Mouse (Mus musculus): ENCODE data around the gene Opn4. TPM values are rescaled to one million over a fixed set of nuclear protein-coding genes. Genes with fewer than 3 reads are reported as not detected.

Opn4 gene
- total RNA-seq, 1 experiment from 2014 or later = not detected

- no peak for ATAC-seq (replicated peaks; ENCODE audit: insufficient number of reproducible peaks, low FRiP score, low TSS enrichment, poor library complexity, severe bottlenecking)
Measured at GRCm38 (mm10) chr14:34595596-34596255, 4.2 kb downstream of the Opn4 start.

- ATAC-seq (replicated peaks; ENCODE audit: insufficient number of reproducible peaks, low FRiP score, low TSS enrichment, poor library complexity, severe bottlenecking) = no peak
Measured at GRCm38 (mm10) chr14:34591741-34592535, 8.0 kb downstream of the Opn4 start.

- ATAC-seq (replicated peaks; ENCODE audit: insufficient number of reproducible peaks, low FRiP score, low TSS enrichment, poor library complexity, severe bottlenecking) = no peak
Measured at GRCm38 (mm10) chr14:34590743-34591675, 8.9 kb downstream of the Opn4 start.

DNA sequence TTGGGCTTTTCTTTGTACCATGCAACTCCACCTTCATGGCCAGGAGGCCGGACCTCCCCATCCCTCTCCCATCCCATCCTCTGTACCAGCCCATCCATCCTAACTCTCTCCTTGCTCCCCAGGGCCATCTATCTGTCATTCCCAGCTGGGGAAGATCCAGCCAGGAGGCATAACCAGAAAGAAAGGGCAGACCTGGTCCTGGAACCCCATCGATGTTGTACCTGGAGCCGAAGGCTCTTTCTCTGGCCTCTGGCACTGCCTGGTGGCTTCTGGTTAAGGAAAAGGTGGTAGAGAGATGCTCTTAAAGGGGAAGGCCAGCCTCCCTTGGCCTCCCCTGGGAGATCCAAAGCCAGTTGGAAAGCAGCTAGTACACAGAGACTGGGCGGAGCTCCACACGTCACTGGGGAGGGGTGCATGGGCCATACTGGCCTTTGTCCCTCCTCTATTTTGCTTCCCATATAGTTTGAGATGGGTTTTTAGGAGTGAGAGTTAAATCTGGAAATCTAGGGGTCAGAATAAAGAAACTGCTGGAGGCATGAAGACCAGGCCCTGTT lies 9.8 kb downstream of the Opn4 start:
- no peak for ATAC-seq (replicated peaks; ENCODE audit: insufficient number of reproducible peaks, low FRiP score, low TSS enrichment, poor library complexity, severe bottlenecking)

GRCm38 (mm10) chr14:34589185-34589713 lies 10.7 kb downstream of the Opn4 start:
- ATAC-seq (replicated peaks; ENCODE audit: insufficient number of reproducible peaks, low FRiP score, low TSS enrichment, poor library complexity, severe bottlenecking) = no peak

DNA sequence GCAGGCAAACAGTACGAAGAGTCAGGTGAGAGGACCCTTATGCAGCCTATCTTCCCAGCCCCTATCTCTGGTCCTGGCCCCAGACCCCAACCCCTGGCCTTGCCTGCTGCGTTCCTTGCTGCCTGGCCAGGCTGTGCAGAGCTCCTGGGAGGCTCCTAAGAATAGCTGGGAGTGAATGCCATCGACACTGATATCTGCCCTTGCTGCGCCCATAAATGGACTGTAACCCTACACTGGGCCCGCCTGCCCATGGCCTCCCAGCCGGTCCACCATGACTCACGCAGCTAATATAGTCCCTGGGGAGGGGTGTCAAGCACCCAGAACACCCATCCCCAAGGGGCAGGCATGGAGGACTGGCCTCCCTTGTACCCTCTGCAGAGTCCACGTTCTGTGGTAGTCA lies 11.4 kb downstream of the Opn4 start, which contains the start of gene Ldb3:
TSS of gene Ldb3 (minus strand) at position 185 of the 400 bp plus-strand sequence.
- ATAC-seq (replicated peaks; ENCODE audit: insufficient number of reproducible peaks, low FRiP score, low TSS enrichment, poor library complexity, severe bottlenecking) = no peak

GRCm38 (mm10) chr14:34588005-34588404 lies 11.9 kb downstream of the Opn4 start:
- no peak for ATAC-seq (replicated peaks; ENCODE audit: insufficient number of reproducible peaks, low FRiP score, low TSS enrichment, poor library complexity, severe bottlenecking)

GRCm38 (mm10) chr14:34586871-34587270 lies 13.1 kb downstream of the Opn4 start:
- ATAC-seq (replicated peaks; ENCODE audit: insufficient number of reproducible peaks, low FRiP score, low TSS enrichment, poor library complexity, severe bottlenecking) = no peak

- no peak for ATAC-seq (replicated peaks; ENCODE audit: insufficient number of reproducible peaks, low FRiP score, low TSS enrichment, poor library complexity, severe bottlenecking)
Measured at GRCm38 (mm10) chr14:34585358-34586105, 14.4 kb downstream of the Opn4 start.

GRCm38 (mm10) chr14:34582740-34583427 lies 17.1 kb downstream of the Opn4 start:
- no peak for ATAC-seq (replicated peaks; ENCODE audit: insufficient number of reproducible peaks, low FRiP score, low TSS enrichment, poor library complexity, severe bottlenecking)

DNA sequence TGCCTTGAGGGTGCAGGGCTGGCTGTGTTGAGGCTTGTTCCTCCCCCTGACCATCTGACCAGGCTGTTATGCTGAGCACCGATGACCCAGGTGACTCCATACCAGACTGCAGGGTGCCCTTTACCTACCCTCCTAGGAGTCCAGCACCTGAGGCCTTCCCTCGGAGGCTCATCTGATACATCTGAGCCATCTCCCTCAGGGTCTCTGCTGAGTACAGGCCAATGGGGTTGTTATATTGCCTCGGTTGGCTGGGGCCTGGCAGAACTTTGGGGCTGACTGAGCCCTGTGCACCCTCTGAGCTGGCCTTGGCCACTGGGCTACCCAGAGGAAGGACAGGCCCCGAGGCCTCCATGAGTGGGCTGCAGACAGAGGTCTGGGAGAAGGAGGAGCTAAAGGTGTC lies 23.1 kb downstream of the Opn4 start:
- no peak for ATAC-seq (replicated peaks; ENCODE audit: insufficient number of reproducible peaks, low FRiP score, low TSS enrichment, poor library complexity, severe bottlenecking)

DNA sequence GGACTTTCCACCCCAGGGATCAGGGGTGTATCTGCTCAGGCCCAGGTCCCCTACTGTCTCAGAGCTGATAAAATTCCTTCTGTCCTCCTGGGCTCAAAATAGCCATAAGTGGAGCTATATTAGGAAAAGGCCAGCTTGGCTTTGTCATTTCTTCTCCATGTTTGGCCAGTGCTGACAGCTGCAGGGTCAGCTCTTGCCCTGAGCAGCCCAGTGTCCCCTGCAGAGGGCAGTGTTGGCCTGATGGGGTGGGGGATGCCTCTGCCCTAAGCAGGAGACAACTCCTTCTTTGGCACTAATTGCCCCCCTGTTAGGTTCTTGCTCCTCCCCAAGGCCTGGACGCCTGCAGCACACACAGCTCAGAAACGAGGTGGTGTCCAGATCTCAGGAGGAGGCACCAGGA lies 25.9 kb downstream of the Opn4 start:
- ATAC-seq (replicated peaks; ENCODE audit: insufficient number of reproducible peaks, low FRiP score, low TSS enrichment, poor library complexity, severe bottlenecking) = no peak

DNA sequence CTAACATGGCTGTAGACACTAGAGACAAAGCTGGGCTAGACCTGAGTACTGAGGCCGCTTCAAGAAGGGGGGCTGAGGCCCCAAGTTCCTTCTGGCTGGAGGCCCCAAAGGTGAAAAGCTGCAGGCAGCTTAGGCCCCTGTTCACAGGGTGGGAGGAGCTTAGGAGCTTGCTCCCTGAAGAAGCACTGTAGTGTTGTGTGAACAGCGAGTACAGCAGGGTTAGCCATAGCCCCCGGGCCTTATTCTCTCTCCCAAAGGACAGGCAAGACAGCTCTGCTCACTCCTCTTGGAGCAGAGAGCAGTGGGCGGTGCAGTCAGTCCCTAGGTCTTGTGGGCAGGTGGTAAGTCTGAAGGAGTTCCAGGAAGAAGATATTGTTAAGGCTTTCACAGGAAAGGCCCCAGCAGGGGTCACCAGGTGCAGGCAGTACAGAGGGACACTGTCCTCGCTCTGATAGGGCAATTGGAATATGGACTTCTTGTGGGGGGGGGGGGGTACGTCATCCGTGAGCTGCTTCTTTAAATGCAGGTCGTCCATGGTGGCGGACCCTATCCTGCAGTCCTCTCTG lies 26.5 kb downstream of the Opn4 start:
- ATAC-seq (replicated peaks; ENCODE audit: insufficient number of reproducible peaks, low FRiP score, low TSS enrichment, poor library complexity, severe bottlenecking) = no peak

DNA sequence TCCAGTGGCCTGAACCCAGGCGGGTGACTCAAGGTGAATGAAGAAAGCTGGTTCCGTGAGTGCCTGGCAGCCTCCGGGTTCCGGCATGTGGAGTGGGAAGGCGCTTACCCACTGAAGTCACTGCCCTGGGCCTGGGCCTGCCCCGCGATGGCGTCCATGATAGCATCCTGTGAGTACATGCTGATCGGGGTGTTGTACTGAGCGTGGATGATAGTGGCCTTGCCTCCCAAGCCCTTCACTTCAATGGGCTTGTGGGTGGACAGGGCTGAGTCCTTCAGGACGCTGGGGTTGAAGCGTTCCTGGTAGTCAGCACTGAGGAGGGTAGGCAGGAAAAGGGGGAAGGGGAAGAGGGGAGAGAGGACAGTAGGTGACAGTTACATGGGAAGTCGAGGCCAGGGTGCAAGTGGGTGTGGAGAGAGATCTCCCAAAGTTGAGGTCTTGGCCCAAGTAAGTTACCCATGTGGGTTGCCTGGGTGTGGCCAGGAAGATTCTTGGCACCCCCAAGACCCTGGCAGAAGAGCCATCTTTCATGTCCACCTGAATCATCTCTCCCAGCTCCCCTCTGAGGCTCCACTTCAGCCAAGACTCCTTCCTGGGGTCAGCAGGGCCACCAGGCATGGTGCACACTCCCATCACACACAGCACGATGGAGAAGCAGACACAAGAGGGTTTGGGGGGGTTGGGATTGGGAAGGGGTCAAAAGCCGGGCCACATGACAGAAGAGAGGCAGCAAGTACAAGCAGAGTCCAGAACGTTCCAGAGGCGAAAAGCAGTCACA lies 28.1 kb downstream of the Opn4 start:
- ATAC-seq (replicated peaks; ENCODE audit: insufficient number of reproducible peaks, low FRiP score, low TSS enrichment, poor library complexity, severe bottlenecking) = no peak

GRCm38 (mm10) chr14:34570903-34571302 lies 29.0 kb downstream of the Opn4 start:
- ATAC-seq (replicated peaks; ENCODE audit: insufficient number of reproducible peaks, low FRiP score, low TSS enrichment, poor library complexity, severe bottlenecking) = no peak

DNA sequence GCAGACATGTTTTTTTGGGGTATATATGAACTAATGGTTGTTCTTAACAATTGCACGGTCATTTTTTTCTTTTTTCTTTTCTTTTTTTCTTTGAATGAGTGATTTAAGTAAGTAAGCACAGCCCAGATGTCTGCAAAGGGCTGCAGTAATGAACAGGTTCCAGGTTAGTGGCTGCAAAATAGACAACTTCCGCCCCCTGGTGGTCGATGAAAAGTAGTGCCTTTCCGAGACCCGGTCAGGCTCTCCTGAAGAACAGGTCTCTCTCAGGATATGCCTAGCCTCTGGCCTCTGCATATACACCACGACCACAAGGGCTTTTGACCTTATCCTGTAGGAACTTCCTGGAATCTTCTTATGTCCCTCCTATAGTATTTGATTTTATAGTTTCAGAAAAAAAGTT lies 29.6 kb downstream of the Opn4 start:
- no peak for ATAC-seq (replicated peaks; ENCODE audit: insufficient number of reproducible peaks, low FRiP score, low TSS enrichment, poor library complexity, severe bottlenecking)

Measured in monocyte, adult 5-6 weeks (primary cell).